Mouse (Mus musculus) CD4-positive, CD25-positive, alpha-beta regulatory T cell, adult 4 months (primary cell): ENCODE measurements around the gene Zbtb14. TPM values are rescaled to one million over a fixed set of nuclear protein-coding genes. Genes with fewer than 3 reads are reported as not detected.

ENCODE experiments used
- ATAC-seq: one replicate; pipeline ENCODE4 v1.8.0; 2017
- polyA plus RNA-seq, 2 experiments: library from polyadenylated mRNA; unstranded; fragments of 100-300 nt; shearing (Covaris generic); gene quantifications; one replicate each; pipeline ENCODE4 v1.2.1; 2017

Gene Zbtb14
- 10 to 100 TPM; 16.3 to 19.6 TPM for polyA plus RNA-seq

GRCm38 (mm10) chr17:69382511-69383100 is at the start of gene Zbtb14:
Gene Zbtb14 (plus strand): TSS chr17:69383050.
- ATAC-seq = peak; percentile 66

- ATAC-seq = no peak
Measured at GRCm38 (mm10) chr17:69346056-69346455, 36.8 kb upstream of the Zbtb14 start.

DNA sequence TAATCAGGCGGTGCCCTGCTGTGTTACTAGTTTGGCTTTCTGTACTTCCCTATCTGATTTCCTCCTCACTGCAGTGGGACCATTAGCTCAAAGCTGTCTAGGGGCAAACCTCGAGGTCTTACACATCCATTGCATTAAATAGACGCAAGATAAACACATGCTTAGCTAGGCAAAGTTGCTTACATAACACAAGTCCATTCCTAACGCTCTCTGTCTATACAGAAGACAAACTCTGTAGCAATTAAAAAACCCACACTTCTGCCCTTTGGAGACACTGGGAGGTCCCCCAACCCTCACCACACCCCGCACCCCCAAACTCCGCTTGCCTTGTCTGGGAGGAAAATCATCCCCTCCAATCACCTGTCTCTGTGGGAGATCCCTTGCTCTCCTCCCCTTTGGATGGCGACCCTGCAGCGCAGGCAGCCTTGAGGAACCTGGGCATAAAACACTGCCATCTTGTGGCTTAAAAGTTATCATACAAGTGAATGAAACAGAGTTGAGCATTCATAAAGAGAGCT is 33.8 kb upstream of the Zbtb14 start:
- ATAC-seq = no peak

GRCm38 (mm10) chr17:69365049-69365448 is 17.8 kb upstream of the Zbtb14 start:
- ATAC-seq = peak; percentile 29

DNA sequence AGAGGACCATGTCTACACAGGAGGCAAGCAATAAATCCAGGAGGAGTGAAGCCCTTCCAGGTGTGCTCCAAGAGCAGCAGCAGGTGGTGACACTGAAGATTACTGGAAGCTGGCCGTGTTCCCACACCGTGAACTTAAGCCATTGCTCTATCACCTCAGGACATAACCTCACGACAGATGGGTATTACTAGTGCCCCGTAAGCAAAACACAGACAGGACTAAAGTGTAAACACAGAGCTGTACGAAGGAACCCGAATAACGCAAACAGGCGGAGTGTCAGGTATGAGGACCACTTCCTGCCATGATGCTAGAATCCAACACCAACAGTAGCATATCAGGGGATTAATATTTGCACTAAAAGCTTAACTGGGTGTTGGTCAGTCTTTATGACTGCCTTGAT is 2.0 kb upstream of the Zbtb14 start:
- ATAC-seq = no peak

GRCm38 (mm10) chr17:69383201-69383940 is 521 bp downstream of the Zbtb14 start:
- ATAC-seq = peak; percentile 44

DNA sequence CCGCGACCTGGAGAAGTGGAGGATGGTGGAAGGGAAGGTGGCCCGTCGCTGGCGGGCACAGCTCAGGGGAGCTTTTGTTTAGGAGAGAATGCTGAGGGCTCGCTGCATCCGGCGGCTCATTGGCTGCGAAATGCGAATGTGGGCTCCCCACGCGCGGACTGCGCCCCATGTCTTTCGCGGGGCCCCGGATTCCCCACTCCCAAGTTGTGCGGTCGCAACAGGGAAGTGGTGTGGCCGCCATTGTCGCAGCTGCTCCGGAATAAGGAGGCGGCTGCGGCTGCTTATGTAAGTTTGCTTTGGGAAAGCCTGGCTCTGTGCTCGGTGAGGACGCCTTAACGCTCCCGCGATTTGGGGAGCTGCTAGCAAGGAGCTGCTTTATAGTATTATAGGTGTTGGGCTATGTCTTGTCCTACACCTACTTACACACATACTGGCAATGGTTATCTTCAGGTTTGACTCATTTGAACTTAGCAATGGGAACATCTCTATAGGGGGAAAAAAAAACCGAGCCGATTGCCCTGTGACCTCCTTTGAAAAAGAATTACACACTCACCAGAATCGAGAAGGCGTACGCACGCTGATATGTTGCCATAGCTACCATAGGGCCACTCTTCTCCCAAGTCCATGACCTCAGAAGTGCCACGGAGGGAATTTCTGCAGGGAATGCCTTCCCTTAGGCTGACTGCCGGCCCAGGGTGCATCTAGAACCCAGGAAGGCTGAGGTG is 1.3 kb downstream of the Zbtb14 start:
- peak; percentile 28 for ATAC-seq

DNA sequence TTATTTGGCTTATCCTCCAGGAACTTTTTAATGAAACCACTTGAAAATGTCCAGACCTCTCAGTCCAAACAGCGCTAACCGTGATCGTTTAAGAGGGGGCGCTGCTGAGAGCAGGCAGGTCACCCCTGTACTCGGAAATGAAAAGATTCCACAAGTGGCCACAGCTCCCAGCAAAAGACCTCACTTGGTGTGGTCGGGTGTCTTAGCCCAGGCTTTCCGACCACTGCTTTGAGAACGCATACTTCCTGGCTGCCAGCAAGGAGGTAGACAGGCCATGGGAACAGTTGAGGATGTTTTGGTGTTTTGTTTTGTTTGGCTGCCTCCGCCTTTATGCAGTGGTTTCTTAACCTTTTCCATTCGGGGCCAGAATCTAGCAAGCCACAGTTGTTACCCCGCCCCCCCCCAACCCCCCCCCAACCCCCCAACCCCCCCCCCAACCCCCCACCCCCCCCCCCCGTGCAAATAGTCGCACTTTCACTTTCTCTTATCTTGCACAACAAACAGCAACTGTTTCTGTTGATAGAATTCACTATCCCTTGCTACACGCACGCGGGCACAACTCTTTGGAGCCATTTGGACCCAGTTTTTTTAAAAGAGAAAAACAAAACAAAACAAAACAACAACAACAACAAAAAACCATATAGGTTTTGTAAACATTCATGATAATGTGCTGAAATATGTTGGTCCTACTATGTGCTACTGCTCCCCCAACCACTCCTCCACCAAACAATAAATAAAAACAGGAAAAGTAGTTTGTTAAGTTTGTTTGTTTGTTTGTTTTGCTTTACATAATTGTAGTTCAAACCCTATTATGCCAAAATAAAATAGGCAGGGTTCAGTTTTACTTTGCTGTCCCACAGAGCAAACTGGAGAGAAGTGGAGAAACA is 13.5 kb downstream of the Zbtb14 start:
- peak; percentile 72 for ATAC-seq

- ATAC-seq = no peak
Measured at GRCm38 (mm10) chr17:69397163-69397562, 14.3 kb downstream of the Zbtb14 start.

DNA sequence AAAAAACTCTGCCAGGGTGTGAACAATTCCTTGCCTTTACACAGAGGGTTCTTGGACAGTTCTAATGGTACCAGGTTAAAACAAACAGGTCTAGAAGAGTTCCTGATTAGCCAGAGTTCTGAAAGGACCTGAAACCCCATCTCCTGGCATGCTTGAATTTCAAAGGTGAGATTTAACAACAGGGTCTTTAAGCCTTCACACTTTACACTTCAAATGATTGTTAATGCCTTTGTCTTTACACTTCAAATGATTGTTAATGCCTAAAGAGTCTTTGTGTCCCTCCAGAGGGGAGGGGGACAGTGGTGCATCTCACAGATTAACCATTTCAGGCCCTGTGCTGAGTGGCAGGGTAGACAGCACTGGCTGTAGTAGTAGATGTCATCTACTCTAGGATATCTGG is 15.2 kb downstream of the Zbtb14 start:
- ATAC-seq = no peak

GRCm38 (mm10) chr17:69401146-69401545 is 18.3 kb downstream of the Zbtb14 start:
- peak; percentile 48 for ATAC-seq

- ATAC-seq = peak; percentile 28
Measured at GRCm38 (mm10) chr17:69416163-69416562, 33.3 kb downstream of the Zbtb14 start.

GRCm38 (mm10) chr17:69416920-69417661 is 34.2 kb downstream of the Zbtb14 start:
- peak; percentile 92 for ATAC-seq

DNA sequence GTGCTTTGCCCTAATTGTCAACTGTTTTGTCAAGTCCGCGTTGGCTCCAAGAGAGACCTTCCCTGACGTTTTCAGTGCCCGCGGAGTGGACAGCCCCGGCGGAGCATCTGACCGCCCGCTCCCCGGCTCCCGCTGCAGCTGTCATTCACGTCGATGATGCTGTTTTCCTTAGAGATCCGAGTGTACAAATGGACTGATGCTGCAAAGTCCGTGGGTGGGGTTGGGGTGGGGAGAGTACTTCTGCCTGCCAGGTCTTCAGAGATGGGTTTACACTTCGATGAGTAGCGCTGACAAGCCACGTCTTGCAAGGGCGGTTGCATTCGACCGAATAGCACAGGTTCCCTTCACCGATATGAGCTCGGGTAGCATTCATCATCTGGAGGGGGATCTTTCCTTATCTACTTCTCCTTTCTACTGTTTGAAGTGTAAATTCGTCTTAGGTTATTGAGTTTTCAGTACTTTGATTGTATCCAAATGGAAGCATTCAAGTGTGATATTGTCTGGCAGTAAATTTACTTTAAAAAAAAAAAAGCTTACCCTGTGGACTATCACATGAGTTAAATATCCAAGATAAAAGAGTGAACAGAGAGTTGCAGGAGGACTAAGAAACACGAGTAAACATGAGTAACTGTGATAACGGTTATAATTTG is 35.0 kb downstream of the Zbtb14 start:
- ATAC-seq = peak; percentile 5

- ATAC-seq = no peak
Measured at GRCm38 (mm10) chr17:69421592-69421991, 38.7 kb downstream of the Zbtb14 start.

DNA sequence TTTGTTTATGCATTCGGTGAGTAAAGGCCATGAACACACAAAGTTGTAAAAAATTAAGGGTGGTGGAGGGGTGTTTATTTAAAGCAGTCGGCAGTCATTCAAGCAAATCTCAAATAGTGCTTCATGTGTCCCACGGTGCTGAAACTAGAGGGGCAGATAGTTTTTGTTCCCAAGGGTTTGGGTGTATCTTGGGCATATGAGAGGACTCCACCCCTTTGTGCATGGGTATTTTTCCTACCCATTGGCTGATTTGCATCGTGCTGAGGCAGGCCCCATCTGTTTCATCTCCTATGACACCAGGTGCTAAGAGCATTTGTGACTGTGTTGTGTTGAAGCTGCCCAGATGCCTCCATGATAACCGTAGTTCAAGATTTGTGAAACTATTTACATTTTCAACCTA is 55.0 kb downstream of the Zbtb14 start:
- no peak for ATAC-seq

DNA sequence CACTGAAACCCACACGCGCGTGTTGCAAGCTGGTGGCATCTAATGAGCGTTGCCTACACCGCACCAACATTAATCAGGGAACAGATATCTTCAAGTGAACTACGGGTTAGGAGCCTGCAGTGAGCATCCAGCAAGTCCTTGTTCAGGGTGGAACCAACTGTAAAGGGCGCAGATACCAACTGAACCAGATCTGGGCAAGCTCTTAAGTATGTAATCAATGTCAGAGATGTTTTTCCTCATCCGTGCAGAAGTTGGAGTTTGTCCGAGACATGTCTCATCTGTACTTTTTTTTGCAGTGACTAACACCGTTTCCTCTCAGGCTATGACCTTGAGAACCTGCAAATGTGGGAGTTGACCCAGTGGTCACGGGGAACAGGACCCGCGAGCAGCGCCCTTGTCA is 55.6 kb downstream of the Zbtb14 start:
- no peak for ATAC-seq

- peak; percentile 89 for ATAC-seq
Measured at GRCm38 (mm10) chr17:69438990-69439491, 56.2 kb downstream of the Zbtb14 start, which contains the start of gene Akain1. Gene Akain1 (plus strand): TSS chr17:69439326.

- no peak for ATAC-seq
Measured at GRCm38 (mm10) chr17:69439571-69440480, 57.0 kb downstream of the Zbtb14 start.
